Mouse (Mus musculus) MEL (cell line): Measurements from ENCODE around the gene Glce. TPM values are rescaled to one million over a fixed set of nuclear protein-coding genes. Genes with fewer than 3 reads are reported as not detected.
A peak's percentile ranks its signal among the peaks of the same experiment; 100 is the strongest.

Experiments
- DNase-seq: peaks from one replicate; pipeline ENCODE4 v3.0.0; 2011; ENCODE audit warnings: low read depth, low spot score
- H3K27ac ChIP-seq: 2 replicates; pipeline ENCODE4 v1.5.1; 2012; ENCODE audit warnings: low read depth, mild to moderate bottlenecking, control low read depth, low read length, moderate library complexity; ENCODE audit not compliant: control insufficient read depth
- H3K27me3 ChIP-seq, 2 experiments: fragments of 150-350 bp in 1 of 2; sonication (generic) in 1 of 2; 2 replicates each; pipeline ENCODE4 v1.6.1; 2012; ENCODE audit warnings: low read length in 2 of 2, mild to moderate bottlenecking in 2 of 2, improper control_type of control experiment in 1 of 2, moderate library complexity in 1 of 2; ENCODE audit not compliant: insufficient read depth in 2 of 2, control insufficient read depth in 1 of 2
- H3K36me3 ChIP-seq, 2 experiments: 2 replicates each; pipeline ENCODE4 v1.6.1; 2012 to 2014; ENCODE audit warnings: low read length in 2 of 2, improper control_type of control experiment in 1 of 2, inconsistent platforms in 1 of 2, mild to moderate bottlenecking in 1 of 2; ENCODE audit not compliant: insufficient read depth in 2 of 2, control insufficient read depth in 1 of 2
- H3K4me1 ChIP-seq, 2 experiments: fragments of 150-350 bp in 1 of 2; sonication (generic) in 1 of 2; 2 replicates each; pipeline ENCODE4 v1.6.1; 2012; ENCODE audit warnings: low read length in 2 of 2, improper control_type of control experiment in 1 of 2, mild to moderate bottlenecking in 1 of 2; ENCODE audit not compliant: insufficient read depth in 2 of 2, control insufficient read depth in 1 of 2
- H3K4me3 ChIP-seq, 2 experiments: fragments of 150-350 bp in 1 of 2; sonication (generic) in 1 of 2; 2 replicates each; pipeline ENCODE4 v1.5.1; 2012; ENCODE audit warnings: low read depth in 2 of 2, low read length in 2 of 2, mild to moderate bottlenecking in 2 of 2, moderate library complexity in 2 of 2, control low read depth in 1 of 2, improper control_type of control experiment in 1 of 2; ENCODE audit not compliant: control insufficient read depth in 1 of 2, insufficient read depth in 1 of 2
- H3K79me2 ChIP-seq: 2 replicates; pipeline ENCODE4 v1.6.1; 2012; ENCODE audit warnings: mild to moderate bottlenecking, low read length, moderate library complexity; ENCODE audit not compliant: control insufficient read depth, poor library complexity, insufficient read depth
- H3K9ac ChIP-seq: 2 replicates; pipeline ENCODE4 v1.6.1; 2012; ENCODE audit warnings: low read depth, mild to moderate bottlenecking, control low read depth, low read length, moderate library complexity; ENCODE audit not compliant: control insufficient read depth, poor library complexity, severe bottlenecking
- H3K9me3 ChIP-seq: fragments of 150-350 bp; sonication (generic); replicated peaks from 2 replicates; pipeline ENCODE4 v1.6.1; 2012; ENCODE audit warnings: mild to moderate bottlenecking, low read length, improper control_type of control experiment, moderate library complexity; ENCODE audit not compliant: insufficient read depth
- BHLHE40 ChIP-seq: IDR thresholded peaks from 2 replicates; pipeline ENCODE4 v1.6.1; 2012; ENCODE audit warnings: low read depth, mild to moderate bottlenecking, inconsistent platforms, low read length, improper control_type of control experiment, borderline replicate concordance
- CHD2 ChIP-seq: IDR thresholded peaks from 2 replicates; pipeline ENCODE4 v1.6.1; 2011; ENCODE audit warnings: low read length, improper control_type of control experiment
- CTCF ChIP-seq, 3 experiments: IDR thresholded peaks in 2 of 3; conservative IDR thresholded peaks in 1 of 3; 2 replicates each; pipeline ENCODE4 v1.5.1; 2011 to 2012; ENCODE audit warnings: low read length in 3 of 3, low read depth in 2 of 3, mild to moderate bottlenecking in 2 of 3, improper control_type of control experiment in 1 of 3, inconsistent platforms in 1 of 3, mixed read lengths in 1 of 3, moderate library complexity in 1 of 3; ENCODE audit not compliant: control insufficient read depth in 1 of 3, insufficient read depth in 1 of 3, poor library complexity in 1 of 3, severe bottlenecking in 1 of 3
- E2F4 ChIP-seq: IDR thresholded peaks from 2 replicates; pipeline ENCODE4 v1.6.1; 2011; ENCODE audit warnings: low read depth, low read length, improper control_type of control experiment, borderline replicate concordance
- ELF1 ChIP-seq: IDR thresholded peaks from 2 replicates; pipeline ENCODE4 v1.6.1; 2014; ENCODE audit warnings: low read depth, mild to moderate bottlenecking, inconsistent platforms, low read length, improper control_type of control experiment, moderate library complexity
- GABPA ChIP-seq: IDR thresholded peaks from 2 replicates; pipeline ENCODE4 v1.6.1; 2012; ENCODE audit warnings: low read depth, mild to moderate bottlenecking, inconsistent platforms, low read length, improper control_type of control experiment, moderate library complexity
- GATA1 ChIP-seq: IDR thresholded peaks from 2 replicates; pipeline ENCODE4 v1.6.1; 2011; ENCODE audit warnings: low read depth, low read length, improper control_type of control experiment
- MAFK ChIP-seq: IDR thresholded peaks from 2 replicates; pipeline ENCODE4 v1.6.1; 2011; ENCODE audit warnings: low read depth, mild to moderate bottlenecking, low read length, improper control_type of control experiment, borderline replicate concordance
- MAX ChIP-seq: IDR thresholded peaks from 2 replicates; pipeline ENCODE4 v1.6.1; 2011; ENCODE audit warnings: low read length, improper control_type of control experiment
- MEF2A ChIP-seq: IDR thresholded peaks from 2 replicates; pipeline ENCODE4 v1.6.1; 2014; ENCODE audit warnings: low read depth, mild to moderate bottlenecking, inconsistent platforms, low read length, improper control_type of control experiment; ENCODE audit not compliant: poor library complexity, insufficient replicate concordance, severe bottlenecking; ENCODE audit errors: extremely low read depth
- MYC ChIP-seq: IDR thresholded peaks from 2 replicates; pipeline ENCODE4 v1.6.1; 2011; ENCODE audit warnings: low read depth, mild to moderate bottlenecking, low read length, improper control_type of control experiment, moderate library complexity
- POLR2AphosphoS2 ChIP-seq: IDR thresholded peaks from 2 replicates; pipeline ENCODE4 v1.6.1; 2011; ENCODE audit warnings: low read length, improper control_type of control experiment
- POLR2AphosphoS5 ChIP-seq: IDR thresholded peaks from 2 replicates; pipeline ENCODE4 v1.6.1; 2012; ENCODE audit warnings: low read depth, borderline replicate concordance, mild to moderate bottlenecking, inconsistent platforms, low read length, moderate library complexity, mixed read lengths
- RAD21 ChIP-seq: IDR thresholded peaks from 2 replicates; pipeline ENCODE4 v1.6.1; 2011; ENCODE audit warnings: mild to moderate bottlenecking, low read depth, low read length, improper control_type of control experiment
- RCOR1 ChIP-seq: IDR thresholded peaks from 2 replicates; pipeline ENCODE4 v1.6.1; 2012; ENCODE audit warnings: low read depth, mild to moderate bottlenecking, inconsistent platforms, low read length, improper control_type of control experiment
- SIN3A ChIP-seq: IDR thresholded peaks from 2 replicates; pipeline ENCODE4 v1.6.1; 2012; ENCODE audit warnings: low read length, improper control_type of control experiment, inconsistent platforms
- SMC3 ChIP-seq: IDR thresholded peaks from 2 replicates; pipeline ENCODE4 v1.6.1; 2011; ENCODE audit warnings: low read depth, low read length, improper control_type of control experiment
- TAL1 ChIP-seq: IDR thresholded peaks from 2 replicates; pipeline ENCODE4 v1.6.1; 2012; ENCODE audit warnings: mild to moderate bottlenecking, inconsistent platforms, low read length, moderate library complexity, mixed read lengths
- USF1 ChIP-seq: IDR thresholded peaks from 2 replicates; pipeline ENCODE4 v1.6.1; 2014; ENCODE audit warnings: low read depth, mild to moderate bottlenecking, inconsistent platforms, low read length, improper control_type of control experiment, moderate library complexity
- ZC3H11A ChIP-seq: IDR thresholded peaks from 2 replicates; pipeline ENCODE4 v1.6.1; 2012; ENCODE audit warnings: low read depth, mild to moderate bottlenecking, inconsistent platforms, low read length, improper control_type of control experiment
- ZKSCAN1 ChIP-seq: IDR thresholded peaks from 2 replicates; pipeline ENCODE4 v1.6.1; 2012; ENCODE audit warnings: low read depth, mild to moderate bottlenecking, inconsistent platforms, low read length, improper control_type of control experiment, moderate library complexity
- ZMIZ1 ChIP-seq: IDR thresholded peaks from 2 replicates; pipeline ENCODE4 v1.6.1; 2012; ENCODE audit warnings: low read depth, mild to moderate bottlenecking, inconsistent platforms, low read length, improper control_type of control experiment, moderate library complexity
- ZNF384 ChIP-seq: IDR thresholded peaks from 2 replicates; pipeline ENCODE4 v1.6.1; 2012; ENCODE audit warnings: low read depth, mild to moderate bottlenecking, inconsistent platforms, low read length, improper control_type of control experiment
- polyA plus RNA-seq, 2 experiments: library from polyadenylated mRNA; stranded (reverse) in 1 of 2; unstranded in 1 of 2; fragments of >175 nt in 1 of 2; fragments of >200 nt in 1 of 2; gene quantifications; 2 replicates each; pipeline versions ENCODE4 v1.2.1 to v1.2.4; 2012; ENCODE audit warnings: low replicate concordance in 2 of 2, low read depth in 1 of 2; ENCODE audit not compliant: insufficient read length in 2 of 2, insufficient read depth in 1 of 2, missing spikeins in 1 of 2
- total RNA-seq: library from RNA; depleted of rRNA; stranded (reverse); fragments of 300-350 nt; gene quantifications from 2 replicates; pipeline ENCODE4 v1.2.3, GENCODE M21; 2012

The Glce gene
- total and polyA plus RNA-seq, 3 experiments, result 9.2 to 12.2 TPM; not detected in 1

- H3K9ac ChIP-seq, result no peak overlapping the region
- no peaks in the 10 kb centered on the region for H3K9me3 ChIP-seq
- no peaks in the 10 kb centered on the region for H3K4me1 ChIP-seq
- TF ChIP-seq MAX, result no peak
- TF ChIP-seq POLR2AphosphoS2, result no peak
- no peak for TF ChIP-seq USF1
- no peak for TF ChIP-seq POLR2AphosphoS5
- no peak for TF ChIP-seq ZC3H11A
- no peak for TF ChIP-seq ELF1
- TF ChIP-seq, all 39 proteins: peak for 0
- Histone ChIP-seq H3K27ac (no peak overlapping the region), H3K79me2 (no peaks in the 10 kb centered on the region), H3K36me3 (no peaks in the 10 kb centered on the region), H3K4me3 (no peak overlapping the region), H3K27me3 (peaks cover 18 to 40% of the 10 kb centered on the region in 2 experiments)
- peak; percentile 24 for DNase-seq
Measured at GRCm38 (mm10) chr9:62137259-62137658, 14.8 kb upstream of the Glce start.

- H3K4me1 ChIP-seq, result no peaks in the 10 kb centered on the region
- no peaks in the 10 kb centered on the region for H3K36me3 ChIP-seq
- DNase-seq, result no peak
- peaks cover 20 to 49% of the 10 kb centered on the region in 2 experiments for H3K27me3 ChIP-seq
- no peaks in the 10 kb centered on the region for H3K79me2 ChIP-seq
- no peak overlapping the region for H3K4me3 ChIP-seq
- no peak overlapping the region for H3K9ac ChIP-seq
- H3K9me3 ChIP-seq, result no peaks in the 10 kb centered on the region
- TF ChIP-seq CTCF (IDR thresholded peaks at IDR 0.05 in 2 of 3, conservative IDR thresholded peaks at IDR 0.05 in 1 of 3; ENCODE audit: control insufficient read depth in 1 of 3, insufficient read depth in 1 of 3, low read depth in 2 of 3, low read length in 3 of 3, poor library complexity in 1 of 3, severe bottlenecking in 1 of 3), result no peak
- no peak for TF ChIP-seq MEF2A
- no peak for TF ChIP-seq MAFK
- TF ChIP-seq TAL1, result no peak
- TF ChIP-seq MAX, result no peak
- TF ChIP-seq ZNF384, result no peak
- no peak for TF ChIP-seq RAD21
- TF ChIP-seq ZKSCAN1, result no peak
- no peak for TF ChIP-seq MYC
- TF ChIP-seq GATA1, result no peak
- TF ChIP-seq SIN3A, result no peak
- TF ChIP-seq CHD2, result no peak
- TF ChIP-seq POLR2AphosphoS5, result no peak
- no peak for TF ChIP-seq BHLHE40
- TF ChIP-seq ZMIZ1, result no peak
- no peak for TF ChIP-seq POLR2AphosphoS2
- TF ChIP-seq RCOR1, result no peak
- no peak for TF ChIP-seq SMC3
- no peak for TF ChIP-seq E2F4
- no peak for TF ChIP-seq GABPA
- TF ChIP-seq, all 39 proteins: peak for 0
- no peak overlapping the region for H3K27ac ChIP-seq
Measured at GRCm38 (mm10) chr9:62132005-62132782, 9.7 kb upstream of the Glce start.
